Mouse (Mus musculus) small intestine, adult 2 months (tissue): Measurements from ENCODE around the gene Gm37240.

ENCODE experiments used
- CTCF ChIP-seq: fragments of 200-500 bp; IDR thresholded peaks from 2 replicates; pipeline ENCODE4 v1.5.1; 2012; ENCODE audit warnings: low read depth, mild to moderate bottlenecking, control low read depth, inconsistent platforms, low read length, moderate library complexity, mixed read lengths; ENCODE audit not compliant: insufficient replicate concordance, insufficient read length; ENCODE audit errors: extremely low read depth
- POLR2A ChIP-seq: fragments of 200-500 bp; IDR thresholded peaks from 2 replicates; pipeline ENCODE4 v1.6.1; 2012; ENCODE audit warnings: low read depth, mild to moderate bottlenecking, control low read depth, inconsistent platforms, low read length, moderate library complexity

- TF ChIP-seq CTCF (no peak), POLR2A (no peak)
These were observed 1201.0 kb downstream of the Gm37240 start for GRCm38 (mm10) chr3:84686294-84686672.
